Mouse (Mus musculus) ES-E14 (cell line): Measurements from ENCODE around the gene Trmo. TPM values are rescaled to one million over a fixed set of nuclear protein-coding genes. Genes with fewer than 3 reads are reported as not detected.

Experiments
- DNase-seq: peaks from one replicate; pipeline ENCODE4 v3.0.0-alpha.2; 2013; ENCODE audit warnings: low read depth, low spot score
- H3K27ac ChIP-seq: 2 replicates; pipeline ENCODE4 v1.5.1; 2012; ENCODE audit warnings: low read depth, mild to moderate bottlenecking, low read length, moderate library complexity, mixed read lengths; ENCODE audit not compliant: poor library complexity, insufficient read depth, severe bottlenecking
- H3K36me3 ChIP-seq: 2 replicates; pipeline ENCODE4 v1.6.1; 2012; ENCODE audit warnings: mild to moderate bottlenecking, low read length, moderate library complexity, mixed read lengths; ENCODE audit not compliant: control insufficient read depth, poor library complexity, insufficient read depth, severe bottlenecking
- H3K4me1 ChIP-seq, 2 experiments: fragments of 150-350 bp in 1 of 2; sonication (generic) in 1 of 2; 2 replicates each; pipeline ENCODE4 v1.6.1; 2012; ENCODE audit warnings: low read length in 2 of 2, mild to moderate bottlenecking in 1 of 2, mixed read lengths in 1 of 2; ENCODE audit not compliant: control insufficient read depth in 2 of 2, insufficient read depth in 2 of 2, poor library complexity in 1 of 2
- H3K4me3 ChIP-seq, 2 experiments: fragments of 150-350 bp in 1 of 2; sonication (generic) in 1 of 2; 2 replicates each; pipeline ENCODE4 v1.5.1; 2012; ENCODE audit warnings: low read length in 2 of 2, low read depth in 1 of 2, mild to moderate bottlenecking in 1 of 2, mixed read lengths in 1 of 2; ENCODE audit not compliant: insufficient read depth in 1 of 2, poor library complexity in 1 of 2, severe bottlenecking in 1 of 2
- H3K9ac ChIP-seq: 2 replicates; pipeline ENCODE4 v1.6.1; 2012; ENCODE audit warnings: low read depth, mild to moderate bottlenecking, low read length, mixed read lengths; ENCODE audit not compliant: poor library complexity, insufficient read depth, severe bottlenecking
- H3K9me3 ChIP-seq: fragments of 150-350 bp; sonication (generic); 2 replicates; pipeline ENCODE4 v1.6.1; 2012; ENCODE audit warnings: low read depth, mild to moderate bottlenecking, low read length; ENCODE audit not compliant: control insufficient read depth, insufficient read depth
- CHD2 ChIP-seq: IDR thresholded peaks from 2 replicates; pipeline ENCODE4 v1.6.1; 2014; ENCODE audit warnings: mild to moderate bottlenecking, low read depth, low read length, inconsistent platforms
- HCFC1 ChIP-seq: IDR thresholded peaks from 2 replicates; pipeline ENCODE4 v1.6.1; 2012; ENCODE audit warnings: low read length, inconsistent platforms, borderline replicate concordance; ENCODE audit not compliant: insufficient read depth
- MAFK ChIP-seq: IDR thresholded peaks from 2 replicates; pipeline ENCODE4 v1.6.1; 2014; ENCODE audit warnings: mild to moderate bottlenecking, low read depth, low read length, inconsistent platforms; ENCODE audit not compliant: insufficient read depth
- ZC3H11A ChIP-seq: IDR thresholded peaks from 2 replicates; pipeline ENCODE4 v1.6.1; 2012; ENCODE audit warnings: low read depth, mild to moderate bottlenecking, inconsistent platforms, low read length, borderline replicate concordance
- ZNF384 ChIP-seq: IDR thresholded peaks from 2 replicates; pipeline ENCODE4 v1.6.1; 2012; ENCODE audit warnings: low read depth, low read length, inconsistent platforms
- in situ Hi-C, 2 experiments: fragments of 600-800 bp; cut with MboI; formaldehyde crosslinking; loops; one replicate each; pipeline ENCODE4 v1.15.1; 2025; ENCODE audit warnings: low sequenced_read_pairs in 2 of 2, inconsistent platforms in 1 of 2; ENCODE audit not compliant: unreplicated experiment in 2 of 2
- total RNA-seq: library from RNA; depleted of rRNA; stranded (reverse); fragments of 300-350 nt; gene quantifications from 2 replicates; pipeline ENCODE4 v1.2.3, GENCODE M21; 2012

The Trmo gene
- total RNA-seq, 1 experiment: 18.8 TPM

DNA sequence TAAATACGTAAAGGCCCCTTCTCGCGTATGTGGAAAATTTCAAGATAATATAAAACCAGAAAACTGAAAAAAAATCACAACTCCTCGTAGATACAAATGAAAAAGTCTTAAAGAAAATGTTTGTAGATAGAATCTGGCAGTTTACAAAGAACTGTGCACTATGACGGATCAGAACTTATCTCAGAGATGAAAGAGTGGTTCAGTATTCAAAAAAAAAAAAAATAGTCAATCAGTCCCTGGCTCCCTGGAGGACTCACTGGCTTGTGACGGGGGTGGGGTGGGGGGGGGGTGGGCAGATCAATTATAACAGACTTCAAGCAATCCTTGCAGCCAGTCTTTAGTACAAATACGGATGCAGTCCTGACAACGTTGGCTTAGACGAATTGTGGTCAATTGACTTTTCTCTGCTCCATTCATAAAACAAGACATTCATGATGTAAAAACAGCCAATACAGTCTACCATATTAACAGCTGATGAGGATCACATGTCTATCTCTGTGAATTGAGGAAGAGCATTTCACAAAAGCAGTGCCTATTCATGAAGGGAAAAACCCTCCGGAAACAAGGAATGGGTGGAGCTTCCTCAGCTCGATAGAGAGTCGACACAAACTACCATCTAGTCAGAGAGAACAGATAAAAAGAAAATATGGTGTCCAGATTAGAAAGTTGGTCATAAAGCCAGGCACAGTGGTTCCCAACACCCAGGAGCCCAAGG is 29.5 kb downstream of the Trmo start:
- Histone ChIP-seq H3K9me3 (no peaks in the 10 kb centered on the region), H3K36me3 (no peaks in the 10 kb centered on the region), H3K9ac (no peak overlapping the region), H3K4me3 (no peak overlapping the region), H3K27ac (no peak overlapping the region), H3K4me1 (no peaks in the 10 kb centered on the region)
- TF ChIP-seq CHD2 (no peak), ZC3H11A (no peak)
- no peak for DNase-seq
- in situ Hi-C loops: loop anchor here in 1 of 2 experiments (10.0 kb wide), 1 partner anchor 155 kb away; no protein-coding TSS in a partner anchor

DNA sequence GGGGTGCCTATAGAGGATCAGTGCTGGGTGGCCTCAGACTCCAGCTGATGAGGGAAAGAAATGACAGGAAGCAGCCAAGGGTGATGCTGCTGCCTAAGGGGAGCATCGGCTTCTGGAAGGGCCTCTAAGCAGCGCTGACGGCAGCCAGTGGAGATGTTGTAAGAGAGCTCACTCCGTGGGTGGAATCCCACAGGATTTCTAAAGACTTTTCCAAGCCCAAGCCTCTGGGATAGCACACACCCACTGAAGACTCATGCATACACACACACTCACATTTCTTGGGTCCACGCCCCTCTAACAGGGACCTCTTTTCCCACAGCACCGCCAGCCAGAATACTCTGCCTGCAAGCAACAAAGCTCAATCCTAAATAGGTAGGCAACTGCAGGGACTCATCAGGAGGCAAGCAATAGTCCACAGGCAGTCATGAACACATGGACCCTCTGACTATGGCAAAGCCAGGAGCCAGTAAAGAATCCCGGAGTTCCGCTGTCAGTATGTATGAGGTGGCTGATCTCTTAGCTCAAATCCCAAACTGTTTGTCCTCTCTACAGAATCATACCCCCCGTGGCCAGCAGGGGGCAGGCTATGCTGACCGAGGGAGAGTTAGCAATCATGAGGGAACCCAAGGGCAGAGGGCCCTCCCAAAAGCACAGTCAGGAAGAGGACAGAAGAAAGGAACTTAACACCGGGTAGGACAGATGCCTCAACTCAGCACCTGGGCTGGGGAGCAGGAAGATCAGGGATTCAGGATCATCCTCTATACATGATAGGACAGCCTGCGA is 32.7 kb downstream of the Trmo start:
- peak; percentile 83 for DNase-seq
- H3K36me3 ChIP-seq: no peaks in the 10 kb centered on the region
- H3K27ac ChIP-seq: no peak overlapping the region
- H3K4me1 ChIP-seq: peaks cover 2 to 9% of the 10 kb centered on the region in 2 experiments; a peak in 1 of 4 replicates
- no peak overlapping the region for H3K9ac ChIP-seq
- in situ Hi-C loops: no loop called here
- H3K4me3 ChIP-seq: no peak overlapping the region
- TF ChIP-seq MAFK (no peak), CHD2 (no peak), ZNF384 (no peak), HCFC1 (no peak), ZC3H11A (no peak)
- no peaks in the 10 kb centered on the region for H3K9me3 ChIP-seq

DNA sequence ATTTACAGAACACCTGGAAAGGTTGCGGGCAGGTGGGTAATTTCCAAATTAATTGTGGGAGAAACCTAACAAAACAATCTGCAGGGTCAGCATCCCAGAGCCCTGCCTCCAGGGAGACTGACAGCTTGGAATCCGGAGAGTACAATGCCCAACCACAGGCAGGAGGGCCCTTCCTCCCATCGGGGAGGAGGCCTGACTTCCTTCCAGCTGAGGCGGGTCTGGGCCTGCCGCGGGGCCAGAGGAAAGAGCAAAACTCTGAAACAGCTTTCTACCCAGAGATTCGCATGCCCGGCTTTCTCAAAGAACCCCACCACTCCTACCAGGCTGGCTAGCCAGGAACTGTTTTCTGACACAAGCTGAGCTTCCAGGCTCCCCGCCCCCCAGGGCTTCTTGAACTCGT is 36.2 kb downstream of the Trmo start:
- in situ Hi-C loops: no loop called here
- Histone ChIP-seq H3K36me3 (no peaks in the 10 kb centered on the region), H3K9me3 (no peaks in the 10 kb centered on the region), H3K9ac (no peak overlapping the region), H3K27ac (no peak overlapping the region), H3K4me1 (peaks cover 2 to 9% of the 10 kb centered on the region in 2 experiments; a peak in 1 of 4 replicates), H3K4me3 (peak overlapping the region in 1 of 2 experiments; percentile 0; a peak in 1 of 4 replicates)
- peak; percentile 63; the same call in 1 of the 2 replicates for TF ChIP-seq MAFK
- TF ChIP-seq ZC3H11A: no peak
- DNase-seq: no peak

DNA sequence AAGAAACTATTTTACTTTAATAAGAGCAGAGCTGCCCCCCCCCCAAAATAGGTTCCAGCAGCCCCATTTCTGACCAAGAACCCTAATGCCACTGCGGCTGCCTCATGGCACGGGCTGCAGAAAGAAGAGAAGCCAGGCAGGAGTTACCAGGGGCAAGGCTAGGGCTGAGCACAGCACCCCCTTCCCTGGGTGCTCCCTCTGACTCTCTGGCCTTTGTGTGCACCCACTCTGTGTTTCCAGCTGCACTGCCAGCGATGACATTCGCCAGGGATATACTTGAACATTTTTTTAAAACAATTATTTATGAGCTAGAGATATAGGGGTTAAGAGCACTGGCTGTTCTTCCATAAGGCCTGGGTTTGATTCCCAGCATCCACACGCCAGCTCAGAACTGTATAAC is 39.7 kb downstream of the Trmo start:
- in situ Hi-C loops: loop anchor here in 1 of 2 experiments (25.0 kb wide), 1 partner anchor 1688 kb away; the partner anchor contains the start of gene Nr4a3
- TF ChIP-seq CHD2 (no peak), ZC3H11A (no peak), HCFC1 (no peak), ZNF384 (no peak), MAFK (no peak)
- Histone ChIP-seq H3K4me3 (no peak overlapping the region), H3K9ac (no peak overlapping the region), H3K4me1 (peaks cover 2 to 13% of the 10 kb centered on the region in 2 experiments; a peak in 1 of 4 replicates), H3K9me3 (no peaks in the 10 kb centered on the region), H3K36me3 (no peaks in the 10 kb centered on the region), H3K27ac (no peak overlapping the region)
- DNase-seq: no peak
